Mouse (Mus musculus) megakaryocyte, embryonic 14.5 days (primary cell): Measurements from ENCODE around the gene Carns1.

Source experiments
- FLI1 ChIP-seq: IDR thresholded peaks from 2 replicates; pipeline ENCODE4 v1.6.1; 2012; ENCODE audit warnings: low read length, inconsistent platforms, mixed read lengths
- GATA1 ChIP-seq: IDR thresholded peaks from 3 replicates; pipeline ENCODE4 v1.6.1; 2012; ENCODE audit warnings: mixed read lengths, low read length, inconsistent platforms, borderline replicate concordance

- TF ChIP-seq GATA1: no peak
- no peak for TF ChIP-seq FLI1
These were observed 25.4 kb downstream of the Carns1 start for GRCm38 (mm10) chr19:4149764-4150461.
